Mouse (Mus musculus) heart, postnatal 0 days (tissue): ENCODE data around the gene Pigo.

ENCODE experiments used
- CTCF ChIP-seq: IDR thresholded peaks from 2 replicates; pipeline ENCODE4 v1.5.1; 2016; ENCODE audit warnings: antibody characterized with exemption, control low read depth, low read depth
- EP300 ChIP-seq: IDR thresholded peaks from 2 replicates; pipeline ENCODE4 v1.6.1; 2016; ENCODE audit warnings: antibody characterized with exemption, low read depth

DNA sequence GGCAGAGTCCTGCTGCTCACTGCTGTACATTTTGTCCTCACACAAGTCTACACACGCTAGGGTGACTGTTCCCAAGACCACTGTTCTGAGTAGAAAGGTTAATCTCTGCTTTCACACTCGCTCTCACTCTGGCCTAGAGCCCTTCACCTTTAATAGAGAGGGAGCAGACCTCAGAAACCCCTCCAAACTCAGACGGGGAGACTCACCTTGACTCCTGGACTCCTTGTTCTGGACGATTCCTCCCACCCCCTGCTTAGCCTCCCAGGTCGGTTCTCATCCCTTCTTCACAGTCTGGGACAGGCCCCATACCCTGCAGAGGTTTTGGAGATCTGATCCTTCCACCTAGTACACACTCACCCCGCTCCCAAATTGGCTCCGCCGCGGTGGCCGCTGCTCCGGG is 14.0 kb upstream of the Pigo start:
- TF ChIP-seq CTCF (no peak), EP300 (no peak)
